Mouse (Mus musculus): ENCODE measurements around the gene Ankrd23. TPM values are rescaled to one million over a fixed set of nuclear protein-coding genes. Genes with fewer than 3 reads are reported as not detected.
A peak's percentile ranks its signal among the peaks of the same experiment; 100 is the strongest.

The Ankrd23 gene
- total RNA-seq, 2 experiments from 2014 or later, result 5.4 to 7.7 TPM

DNA sequence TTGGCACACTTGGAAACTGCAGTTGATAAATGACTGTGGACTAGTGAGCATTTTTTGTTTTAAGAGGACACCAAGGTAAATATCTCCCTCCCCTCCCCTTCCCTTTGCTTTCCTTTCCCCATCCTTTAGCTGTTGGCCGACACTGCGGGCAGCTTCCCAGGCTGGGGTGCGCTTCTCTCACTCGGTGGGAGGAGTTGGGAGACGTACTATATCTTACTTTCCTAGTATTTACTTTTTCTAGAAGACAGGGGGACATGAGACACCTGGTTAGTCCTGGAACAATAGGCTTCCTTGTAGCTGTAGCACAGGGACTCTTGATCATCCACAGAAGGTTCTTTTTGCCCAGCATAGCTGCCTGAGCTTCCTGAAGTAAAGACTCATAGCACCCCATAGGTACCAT, 12.6 kb downstream of the Ankrd23 start:
- no peak for DNase-seq (ENCODE audit: extremely low spot score in 1 of 2, low spot score in 1 of 2)

GRCm38 (mm10) chr1:36523332-36524013, 13.2 kb downstream of the Ankrd23 start:
- DNase-seq (ENCODE audit: extremely low spot score in 1 of 2, low spot score in 1 of 2), result no peak

DNA sequence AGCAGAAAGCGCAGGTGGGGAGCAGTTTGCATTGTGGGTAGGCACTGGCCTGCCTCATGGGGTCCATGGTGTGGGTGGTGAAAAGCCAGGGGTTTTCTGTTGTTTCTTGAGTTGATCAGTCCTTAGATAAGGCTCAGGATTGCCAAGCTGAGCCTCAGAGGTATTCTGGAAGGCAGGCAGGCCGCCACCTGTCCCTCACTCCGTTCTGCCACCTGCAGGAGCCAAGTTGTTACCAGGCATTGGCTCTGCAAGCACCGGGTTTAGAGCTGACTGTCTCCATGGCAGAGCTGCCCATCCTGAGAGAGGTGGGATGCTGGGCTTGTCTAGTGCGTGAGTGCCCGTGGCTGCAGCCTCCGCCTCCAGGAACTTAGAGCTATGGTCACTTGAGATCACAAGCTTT, 14.5 kb downstream of the Ankrd23 start:
- DNase-seq (ENCODE audit: extremely low spot score in 1 of 2, low spot score in 1 of 2), result no peak

- DNase-seq (ENCODE audit: extremely low spot score in 1 of 2, low spot score in 1 of 2), result no peak
These were observed 17.1 kb downstream of the Ankrd23 start for GRCm38 (mm10) chr1:36519626-36520025.

DNA sequence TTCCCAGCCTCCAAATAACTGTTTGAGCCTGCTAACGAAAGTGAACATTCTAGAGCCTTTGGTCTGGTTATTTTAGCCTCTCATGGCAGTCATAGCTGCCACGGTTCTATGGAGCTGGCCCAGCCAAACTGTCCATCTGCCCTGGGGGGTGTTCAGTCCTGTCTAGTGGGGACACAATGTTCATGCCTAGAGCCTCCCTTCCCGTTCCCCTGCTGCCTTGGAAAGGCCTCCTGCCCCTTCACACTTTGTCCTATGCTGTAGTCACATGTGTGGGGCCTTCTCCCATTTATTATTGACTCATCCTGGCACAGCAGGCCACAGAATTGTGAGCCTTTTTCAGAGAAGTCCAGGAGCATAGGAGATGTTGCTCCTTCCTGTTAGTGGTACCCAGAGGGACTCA, 18.4 kb downstream of the Ankrd23 start:
- DNase-seq (ENCODE audit: extremely low spot score in 1 of 2, low spot score in 1 of 2), result no peak

- no peak for DNase-seq (ENCODE audit: extremely low spot score in 1 of 2, low spot score in 1 of 2)
These were observed 23.0 kb downstream of the Ankrd23 start for GRCm38 (mm10) chr1:36513718-36514117.

DNA sequence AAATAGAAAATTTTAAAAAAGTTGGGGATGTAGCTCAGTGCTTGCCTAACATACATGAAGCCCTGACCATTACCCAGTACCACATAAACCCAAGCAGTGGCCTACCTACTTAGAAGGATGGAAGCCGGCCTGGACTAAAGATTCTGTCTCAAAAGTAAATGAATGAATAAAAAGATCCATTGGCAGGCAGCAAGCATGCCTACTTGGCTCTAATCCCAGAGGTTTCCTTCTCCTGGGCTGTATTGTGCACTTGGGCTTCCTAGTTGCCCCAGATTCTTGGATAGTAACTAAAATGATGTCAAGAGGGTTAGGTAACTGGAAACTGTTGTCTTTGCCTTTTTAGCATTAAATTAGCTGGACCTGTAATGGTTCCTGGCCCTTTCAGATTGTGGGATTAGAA, 23.4 kb downstream of the Ankrd23 start:
- DNase-seq (ENCODE audit: extremely low spot score in 1 of 2, low spot score in 1 of 2), result no peak

- no peak for DNase-seq (ENCODE audit: extremely low spot score in 1 of 2, low spot score in 1 of 2)
These were observed 23.8 kb downstream of the Ankrd23 start for GRCm38 (mm10) chr1:36512966-36513280.

DNA sequence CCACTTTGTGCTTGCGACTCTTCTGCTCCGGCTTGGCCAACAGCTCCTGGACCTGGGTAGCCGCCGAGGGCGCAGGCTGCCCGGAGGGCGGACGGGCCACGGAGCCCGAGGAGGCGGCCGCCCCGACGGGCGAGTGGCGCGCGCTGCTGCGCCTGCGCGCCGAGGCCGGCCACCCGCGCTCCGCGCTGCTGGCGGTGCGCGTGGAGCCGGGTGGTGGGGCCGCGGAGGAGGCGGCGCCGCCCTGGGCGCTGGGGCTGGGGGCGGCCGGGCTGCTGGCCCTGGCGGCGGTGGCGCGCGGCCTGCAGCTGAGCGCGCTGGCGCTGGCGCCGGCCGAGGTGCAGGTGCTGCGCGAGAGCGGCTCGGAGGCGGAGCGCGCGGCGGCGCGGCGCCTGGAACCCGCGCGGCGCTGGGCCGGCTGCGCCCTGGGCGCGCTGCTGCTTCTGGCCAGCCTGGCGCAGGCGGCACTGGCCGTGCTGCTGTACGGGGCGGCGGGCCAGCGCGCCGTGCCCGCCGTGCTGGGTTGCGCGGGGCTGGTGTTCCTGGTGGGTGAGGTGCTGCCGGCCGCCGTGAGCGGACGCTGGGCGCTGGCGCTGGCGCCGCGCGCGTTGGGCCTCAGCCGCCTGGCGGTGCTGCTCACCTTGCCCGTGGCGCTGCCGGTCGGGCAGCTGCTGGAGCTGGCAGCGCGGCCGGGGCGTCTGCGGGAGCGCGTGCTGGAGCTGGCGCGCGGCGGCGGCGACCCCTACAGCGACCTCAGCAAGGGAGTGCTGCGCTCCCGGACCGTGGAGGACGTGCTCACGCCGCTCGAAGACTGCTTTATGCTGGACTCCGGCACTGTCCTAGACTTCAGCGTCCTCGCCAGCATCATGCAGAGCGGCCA, 24.4 kb downstream of the Ankrd23 start:
- DNase-seq (ENCODE audit: extremely low spot score in 1 of 2, low spot score in 1 of 2), result no peak

DNA sequence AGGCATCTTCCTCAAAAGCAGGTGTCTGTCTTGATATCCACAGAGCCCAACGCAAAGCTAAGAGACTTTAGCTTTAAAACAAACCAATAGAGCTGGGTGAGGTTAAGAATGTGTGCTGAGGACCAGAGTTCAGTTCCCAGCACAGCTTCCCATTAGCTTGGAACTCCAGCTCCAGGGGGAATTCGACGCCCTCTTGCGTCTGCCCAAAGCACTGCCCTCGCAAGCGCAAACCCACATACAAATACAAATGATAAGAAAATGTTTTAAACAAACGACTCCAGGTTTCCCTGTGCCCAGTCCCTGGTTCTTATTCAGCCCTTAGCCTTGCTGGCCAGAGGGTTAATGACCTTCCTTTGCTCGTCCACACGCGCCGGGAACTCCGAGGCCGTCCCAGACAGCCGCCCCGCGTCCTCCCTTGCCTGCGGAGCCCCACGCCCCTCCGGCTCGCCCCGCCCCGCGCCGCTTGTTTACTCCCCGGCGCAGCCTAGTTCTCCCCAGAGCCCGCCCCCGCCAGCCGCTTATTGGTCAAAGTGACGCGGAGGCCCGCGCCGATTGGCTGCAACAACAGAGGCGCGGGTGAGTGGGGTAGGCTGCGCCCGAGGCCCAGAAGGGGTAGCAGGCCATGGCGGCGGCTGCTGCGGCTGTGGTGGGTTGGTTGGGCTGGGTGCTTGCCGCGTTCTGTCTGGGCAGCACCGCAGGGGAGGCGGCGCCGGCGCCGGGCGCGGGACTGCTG, 25.2 kb downstream of the Ankrd23 start, which contains the start of gene Cnnm3:
Gene Cnnm3 (plus strand): TSS at position 579 of the 733 bp plus-strand sequence.
- DNase-seq (ENCODE audit: extremely low spot score in 1 of 2, low spot score in 1 of 2), result peak; percentile 99

GRCm38 (mm10) chr1:36508238-36508637, 28.4 kb downstream of the Ankrd23 start:
- no peak for DNase-seq (ENCODE audit: extremely low spot score in 1 of 2, low spot score in 1 of 2)

DNA sequence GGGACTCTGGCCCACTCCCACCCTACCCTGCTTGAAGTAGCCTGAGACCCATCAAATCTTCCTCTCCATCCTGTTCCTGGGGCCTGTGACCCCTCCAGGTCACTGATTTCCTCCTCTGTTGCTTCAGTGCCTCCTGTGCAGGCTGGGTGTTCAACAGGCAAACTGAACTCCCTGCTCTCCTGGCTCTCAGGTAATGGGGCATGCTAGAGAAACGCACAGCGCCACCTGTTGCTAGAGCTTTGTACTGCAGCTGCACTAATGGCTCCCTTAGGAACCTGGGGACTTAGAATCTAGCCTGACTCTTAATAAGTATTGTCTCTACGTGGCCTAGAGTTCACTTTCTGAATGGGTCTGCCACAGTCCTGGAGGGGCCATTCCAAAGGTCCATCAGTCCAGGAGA, 35.4 kb downstream of the Ankrd23 start:
- peak; percentile 66 to 92 for DNase-seq (ENCODE audit: extremely low spot score in 1 of 2, low spot score in 1 of 2)

DNA sequence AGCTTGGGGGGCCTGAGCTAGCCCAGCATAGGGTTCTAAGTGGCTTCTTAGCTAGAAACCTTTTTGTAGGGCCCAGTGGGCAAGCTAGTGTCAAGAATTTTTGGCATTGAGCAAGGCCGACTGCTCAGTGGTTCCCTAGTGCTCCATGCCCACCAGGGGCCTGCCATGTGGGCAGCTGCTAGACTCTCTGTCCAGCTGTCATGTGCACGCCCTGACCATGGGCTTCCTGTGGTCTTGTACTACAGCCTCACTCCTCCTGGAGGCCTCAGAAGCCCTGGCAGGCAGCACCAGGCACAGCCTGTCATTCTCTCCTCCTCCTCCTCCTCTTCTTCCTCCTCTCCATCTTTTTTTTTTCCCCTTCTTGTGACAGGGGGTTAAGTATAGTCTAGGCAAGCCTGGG, 39.4 kb downstream of the Ankrd23 start:
- DNase-seq (ENCODE audit: extremely low spot score in 1 of 2, low spot score in 1 of 2), result no peak

- DNase-seq (ENCODE audit: extremely low spot score in 1 of 2, low spot score in 1 of 2), result no peak
These were observed 40.0 kb downstream of the Ankrd23 start for GRCm38 (mm10) chr1:36496719-36497118.

- DNase-seq (ENCODE audit: extremely low spot score in 1 of 2, low spot score in 1 of 2), result no peak
These were observed 43.4 kb downstream of the Ankrd23 start for GRCm38 (mm10) chr1:36493299-36493698.

- DNase-seq (ENCODE audit: extremely low spot score in 1 of 2, low spot score in 1 of 2), result no peak
These were observed 44.1 kb downstream of the Ankrd23 start for GRCm38 (mm10) chr1:36492416-36493139.

DNA sequence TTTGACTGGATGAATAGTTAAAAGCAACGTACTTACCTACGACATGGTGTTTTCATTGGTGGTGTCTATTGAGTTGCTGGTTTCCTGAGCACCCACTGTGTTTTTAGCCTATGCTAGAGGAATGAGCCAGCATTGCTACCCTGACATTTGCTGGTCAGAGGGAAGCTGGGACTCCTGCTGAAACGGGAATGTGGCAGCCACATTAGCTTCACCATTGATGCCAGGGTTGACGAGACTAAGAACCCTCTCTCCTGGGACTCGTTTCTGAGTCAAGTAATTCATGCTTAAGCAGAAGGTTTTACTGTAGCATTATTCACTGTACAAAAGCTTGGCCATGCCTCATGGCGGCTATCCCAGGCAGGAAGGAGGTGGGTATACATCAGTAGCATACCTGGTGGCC, 47.0 kb downstream of the Ankrd23 start:
- DNase-seq (ENCODE audit: extremely low spot score in 1 of 2, low spot score in 1 of 2), result no peak

GRCm38 (mm10) chr1:36487111-36487510, 49.6 kb downstream of the Ankrd23 start:
- no peak for DNase-seq (ENCODE audit: extremely low spot score in 1 of 2, low spot score in 1 of 2)

DNA sequence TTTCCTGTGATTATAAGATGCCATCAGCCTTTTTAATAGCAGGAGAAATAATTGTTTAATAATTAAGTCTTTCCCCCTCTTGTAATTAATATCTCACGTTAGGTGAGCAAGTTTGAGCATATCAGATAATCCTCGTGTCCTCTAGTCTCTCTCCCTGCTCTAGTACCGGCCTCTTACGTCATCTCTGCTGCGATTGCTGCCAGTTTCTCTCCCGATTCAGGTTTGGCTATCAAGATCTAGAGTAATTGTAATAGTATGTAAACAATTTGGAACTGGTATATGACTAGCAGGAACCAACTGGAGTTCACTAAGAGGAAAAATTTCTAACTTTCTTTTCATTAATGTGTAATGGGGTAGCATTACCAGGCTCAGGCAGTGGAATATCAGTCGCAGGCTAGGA, 51.6 kb downstream of the Ankrd23 start:
- DNase-seq (ENCODE audit: extremely low spot score in 1 of 2, low spot score in 1 of 2), result no peak

DNA sequence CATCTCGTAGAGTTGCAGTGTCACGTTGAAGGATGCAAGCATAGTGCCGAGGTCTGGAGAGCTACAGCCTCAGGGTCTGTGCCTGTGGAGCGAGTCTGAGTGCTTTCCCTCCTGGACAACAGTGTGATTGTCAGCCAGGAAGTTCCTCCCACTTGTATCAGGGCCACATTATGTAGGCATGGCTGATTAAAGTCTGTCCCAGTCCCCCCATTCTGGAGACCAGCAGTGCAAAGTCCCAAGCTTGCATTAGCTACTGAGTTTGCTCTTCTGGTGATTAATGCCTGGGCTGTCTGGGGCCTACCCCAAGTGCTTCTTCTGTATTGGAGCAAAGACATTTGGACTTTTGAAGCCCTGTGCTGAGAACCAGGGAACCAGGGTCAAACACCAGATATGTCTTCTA, 52.9 kb downstream of the Ankrd23 start:
- DNase-seq (ENCODE audit: extremely low spot score in 1 of 2, low spot score in 1 of 2), result no peak

Measured in layer of hippocampus, postnatal 25 days (tissue).